Mouse (Mus musculus): Measurements from ENCODE around the gene Csde1.

- TF ChIP-seq CTCF (IDR thresholded peaks at IDR 0.05) (no peak), POLR2A (IDR thresholded peaks at IDR 0.05; ENCODE audit: insufficient read depth, low read depth, low read length) (no peak), EP300 (IDR thresholded peaks at IDR 0.05; ENCODE audit: insufficient read depth, low read depth, low read length) (no peak)
Measured at GRCm38 (mm10) chr3:102995233-102995604, 25.0 kb upstream of the Csde1 start.
